Mouse (Mus musculus): ENCODE results near the gene Cpne6. TPM values are rescaled to one million over a fixed set of nuclear protein-coding genes. Genes with fewer than 3 reads are reported as not detected.
A peak's percentile ranks its signal among the peaks of the same experiment; 100 is the strongest.

The Cpne6 gene
- total and polyA plus RNA-seq, 3 experiments: not detected

DNA sequence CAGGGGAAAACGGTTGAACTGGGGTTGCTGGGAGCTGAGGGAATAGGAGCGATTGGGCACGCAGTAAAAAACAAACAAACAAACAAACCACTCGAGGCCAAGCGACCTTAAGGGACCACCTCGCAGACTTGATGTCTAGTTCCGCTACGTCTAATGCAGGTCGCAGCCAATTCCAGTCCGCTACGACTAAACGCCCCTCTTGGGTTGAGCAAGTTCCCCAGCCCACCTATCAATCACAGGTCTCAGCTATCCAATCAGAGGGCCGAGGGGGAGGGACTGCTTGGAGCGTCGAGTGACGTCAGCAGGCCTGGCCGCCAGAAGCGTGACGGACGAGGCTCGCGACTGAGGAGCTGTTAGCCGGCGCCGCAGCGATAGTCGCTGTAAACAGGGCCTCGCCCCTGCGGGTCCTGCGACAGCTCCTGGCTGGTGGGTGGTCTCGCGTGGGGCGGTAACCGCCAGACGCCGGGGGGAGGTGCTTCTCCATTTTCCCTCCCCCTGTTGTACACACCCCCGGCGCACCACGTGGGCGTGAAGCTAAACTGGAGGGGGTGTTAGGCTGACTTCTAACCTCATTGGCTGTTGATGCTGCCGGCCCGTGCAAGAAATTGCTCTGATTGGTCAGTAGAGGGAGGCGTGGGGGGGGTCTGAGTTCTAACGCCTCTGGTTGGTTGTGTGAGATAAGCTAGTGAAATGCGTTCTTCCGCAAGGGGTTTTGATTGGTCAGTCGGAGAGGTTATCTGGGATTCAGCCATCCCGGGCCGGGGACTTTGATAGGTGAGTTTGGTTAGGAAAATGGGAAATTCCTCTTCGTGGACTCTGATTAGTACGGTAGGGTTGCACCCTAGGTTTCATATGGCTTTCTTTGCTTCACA is 50.2 kb downstream of the Cpne6 start, which contains the start of gene A730061H03Rik (continued):
- peak; percentile 81 for TF ChIP-seq CHD2 (IDR thresholded peaks at IDR 0.05; ENCODE audit: low read length)
- peak; percentile 41; the same call in 1 of the 2 replicates for TF ChIP-seq KAT2A (conservative IDR thresholded peaks at IDR 0.05; ENCODE audit: low read depth, low read length)
- TF ChIP-seq POLR2A (IDR thresholded peaks at IDR 0.05; ENCODE audit: control insufficient read depth in 1 of 2, insufficient read depth in 1 of 2, low read depth in 1 of 2, low read length in 2 of 2, poor library complexity in 1 of 2): peak in 1 of 2 experiments; percentile 79; a peak in 3 of 4 replicates
- no peak for TF ChIP-seq CHD1 (IDR thresholded peaks at IDR 0.05; ENCODE audit: low read depth, low read length)
- peak in 1 of 2 experiments; percentile 10; a peak in 1 of 4 replicates for TF ChIP-seq EP300 (IDR thresholded peaks at IDR 0.05; ENCODE audit: low read depth in 1 of 2, low read length in 2 of 2)

DNA sequence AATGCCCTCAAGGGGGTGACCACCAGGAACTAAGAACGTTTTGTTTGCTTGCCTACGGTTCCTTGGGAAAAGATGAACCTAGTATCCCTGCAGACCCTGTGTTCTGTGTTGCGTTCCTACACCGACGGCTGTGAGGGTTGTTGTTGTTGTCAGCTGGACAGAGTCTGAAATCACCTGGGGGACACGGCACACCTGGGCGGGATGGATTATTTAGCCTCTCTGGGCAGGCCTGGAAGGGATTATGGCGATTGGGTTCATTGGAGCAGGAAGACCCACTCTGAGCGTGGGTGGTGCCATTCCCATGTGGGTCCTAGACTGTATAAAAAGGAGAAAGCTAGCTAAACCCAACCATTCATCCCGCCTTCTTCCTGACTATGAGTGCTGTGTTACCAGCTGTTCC is 51.6 kb downstream of the Cpne6 start:
- Histone ChIP-seq H3K9ac (ENCODE audit: control insufficient read depth, low read depth, low read length, poor library complexity, severe bottlenecking) (no peak overlapping the region), H3K79me2 (ENCODE audit: control insufficient read depth, insufficient read depth, low read length, poor library complexity) (no peaks in the 10 kb centered on the region; the same call in none of the 2 replicates), H3K27ac (ENCODE audit: control insufficient read depth, low read depth, low read length) (no peak overlapping the region), H3K4me1 (ENCODE audit: control insufficient read depth in 1 of 2, insufficient read depth in 2 of 2, low read length in 2 of 2) (peaks cover 7 to 18% of the 10 kb centered on the region in 2 experiments; a peak in 3 of 4 replicates), H3K9me3 (replicated peaks; ENCODE audit: insufficient read depth, low read length) (no peaks in the 10 kb centered on the region), H3K36me3 (ENCODE audit: control insufficient read depth in 1 of 2, insufficient read depth in 2 of 2, low read length in 2 of 2) (peaks cover 0 to 18% of the 10 kb centered on the region in 2 experiments; a peak in 2 of 4 replicates), H3K4me3 (ENCODE audit: control insufficient read depth in 1 of 2, insufficient read depth in 1 of 2, low read depth in 2 of 2, low read length in 2 of 2) (no peak overlapping the region), H3K27me3 (ENCODE audit: control insufficient read depth in 1 of 2, insufficient read depth in 2 of 2, low read length in 2 of 2) (no peaks in the 10 kb centered on the region)
- TF ChIP-seq POLR2A (IDR thresholded peaks at IDR 0.05; ENCODE audit: control insufficient read depth in 1 of 2, insufficient read depth in 1 of 2, low read depth in 1 of 2, low read length in 2 of 2, poor library complexity in 1 of 2) (no peak), UBTF (IDR thresholded peaks at IDR 0.05; ENCODE audit: borderline replicate concordance, insufficient read depth, low read depth, low read length) (no peak), CHD1 (IDR thresholded peaks at IDR 0.05; ENCODE audit: low read depth, low read length) (no peak)
- DNase-seq (ENCODE audit: low read depth, low spot score): no peak

DNA sequence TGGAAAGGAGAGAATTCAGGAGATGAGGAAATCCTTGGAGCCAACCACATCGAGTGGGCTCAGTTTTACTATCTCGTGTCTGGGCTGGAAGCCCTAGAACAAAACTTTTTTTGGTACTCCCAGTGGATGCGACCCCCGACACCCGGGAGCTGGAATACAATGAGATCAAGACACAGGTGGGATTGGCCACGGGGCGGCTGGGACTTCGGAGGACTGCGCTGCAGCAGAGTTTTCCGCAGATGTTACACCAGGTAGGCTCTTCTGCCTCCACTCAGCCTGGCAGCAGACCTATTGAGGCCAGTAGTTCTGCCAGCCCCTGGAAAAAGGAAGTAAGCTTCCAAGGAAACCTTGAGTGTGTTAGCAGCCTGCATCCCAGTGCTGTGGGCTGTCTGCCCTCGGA is 53.0 kb downstream of the Cpne6 start:
- Histone ChIP-seq H3K27me3 (ENCODE audit: control insufficient read depth in 1 of 2, insufficient read depth in 2 of 2, low read length in 2 of 2) (no peaks in the 10 kb centered on the region), H3K9ac (ENCODE audit: control insufficient read depth, low read depth, low read length, poor library complexity, severe bottlenecking) (no peak overlapping the region), H3K4me3 (ENCODE audit: control insufficient read depth in 1 of 2, insufficient read depth in 1 of 2, low read depth in 2 of 2, low read length in 2 of 2) (no peak overlapping the region), H3K27ac (ENCODE audit: control insufficient read depth, low read depth, low read length) (no peak overlapping the region), H3K36me3 (ENCODE audit: control insufficient read depth in 1 of 2, insufficient read depth in 2 of 2, low read length in 2 of 2) (peaks cover 0 to 10% of the 10 kb centered on the region in 2 experiments; a peak in 2 of 4 replicates), H3K79me2 (ENCODE audit: control insufficient read depth, insufficient read depth, low read length, poor library complexity) (no peaks in the 10 kb centered on the region; the same call in none of the 2 replicates), H3K4me1 (ENCODE audit: control insufficient read depth in 1 of 2, insufficient read depth in 2 of 2, low read length in 2 of 2) (peaks cover under 1 to 12% of the 10 kb centered on the region in 2 experiments; a peak in 3 of 4 replicates), H3K9me3 (replicated peaks; ENCODE audit: insufficient read depth, low read length) (no peaks in the 10 kb centered on the region)
- DNase-seq (ENCODE audit: low read depth, low spot score): no peak
- TF ChIP-seq MAFK (IDR thresholded peaks at IDR 0.05; ENCODE audit: borderline replicate concordance, low read depth, low read length) (no peak), TCF12 (IDR thresholded peaks at IDR 0.05; ENCODE audit: low read depth, low read length) (no peak)

DNA sequence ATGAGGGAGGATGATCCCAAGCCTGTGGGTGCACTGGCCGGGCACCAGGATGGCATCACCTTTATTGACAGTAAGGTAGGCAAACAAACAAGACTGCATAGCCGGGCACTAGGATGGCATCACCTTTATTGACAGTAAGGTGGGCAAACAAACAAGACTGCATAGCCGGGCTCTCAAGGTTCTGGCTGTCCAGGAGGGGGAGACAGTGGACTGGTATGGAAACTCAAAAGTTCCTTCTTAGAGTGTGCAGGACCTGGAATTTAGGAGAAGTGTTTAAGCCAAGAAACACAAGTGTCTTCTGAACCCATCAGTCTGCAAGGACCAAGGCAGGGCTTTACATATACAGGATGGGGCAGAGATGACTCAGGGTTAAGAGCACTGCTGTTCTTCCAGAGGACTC is 55.5 kb downstream of the Cpne6 start:
- Histone ChIP-seq H3K27me3 (ENCODE audit: control insufficient read depth in 1 of 2, insufficient read depth in 2 of 2, low read length in 2 of 2) (no peaks in the 10 kb centered on the region), H3K4me1 (ENCODE audit: control insufficient read depth in 1 of 2, insufficient read depth in 2 of 2, low read length in 2 of 2) (peaks cover 3 to 12% of the 10 kb centered on the region in 2 experiments), H3K9me3 (replicated peaks; ENCODE audit: insufficient read depth, low read length) (no peaks in the 10 kb centered on the region), H3K4me3 (ENCODE audit: control insufficient read depth in 1 of 2, insufficient read depth in 1 of 2, low read depth in 2 of 2, low read length in 2 of 2) (no peak overlapping the region), H3K27ac (ENCODE audit: control insufficient read depth, low read depth, low read length) (no peak overlapping the region), H3K36me3 (ENCODE audit: control insufficient read depth in 1 of 2, insufficient read depth in 2 of 2, low read length in 2 of 2) (peaks cover 0 to 4% of the 10 kb centered on the region in 2 experiments; a peak in 2 of 4 replicates), H3K9ac (ENCODE audit: control insufficient read depth, low read depth, low read length, poor library complexity, severe bottlenecking) (no peak overlapping the region), H3K79me2 (ENCODE audit: control insufficient read depth, insufficient read depth, low read length, poor library complexity) (no peaks in the 10 kb centered on the region; the same call in 1 of the 2 replicates)
- DNase-seq (ENCODE audit: low read depth, low spot score): no peak
- no peak for TF ChIP-seq UBTF (IDR thresholded peaks at IDR 0.05; ENCODE audit: borderline replicate concordance, insufficient read depth, low read depth, low read length)
- peak; percentile 31 for TF ChIP-seq RAD21 (IDR thresholded peaks at IDR 0.05; ENCODE audit: low read depth, low read length)
- TF ChIP-seq NELFE (IDR thresholded peaks at IDR 0.05; ENCODE audit: low read depth, low read length): no peak
- no peak for TF ChIP-seq GATA1 (IDR thresholded peaks at IDR 0.05; ENCODE audit: low read depth, low read length)
- TF ChIP-seq ZC3H11A (IDR thresholded peaks at IDR 0.05; ENCODE audit: low read depth, low read length): peak; percentile 30; the same call in 1 of the 2 replicates
- TF ChIP-seq E2F4 (IDR thresholded peaks at IDR 0.05; ENCODE audit: borderline replicate concordance, low read depth, low read length): no peak
- peak in 2 of 3 experiments; percentile 36 to 41; a peak in 4 of 6 replicates for TF ChIP-seq CTCF (IDR thresholded peaks at IDR 0.05 in 2 of 3, conservative IDR thresholded peaks at IDR 0.05 in 1 of 3; ENCODE audit: control insufficient read depth in 1 of 3, insufficient read depth in 1 of 3, low read depth in 2 of 3, low read length in 3 of 3, poor library complexity in 1 of 3, severe bottlenecking in 1 of 3)
- peak; percentile 40 for TF ChIP-seq SMC3 (IDR thresholded peaks at IDR 0.05; ENCODE audit: low read depth, low read length)
- TF ChIP-seq CHD2 (IDR thresholded peaks at IDR 0.05; ENCODE audit: low read length): no peak
